Mouse (Mus musculus): ENCODE results near the gene Scrn2. TPM values are rescaled to one million over a fixed set of nuclear protein-coding genes. Genes with fewer than 3 reads are reported as not detected.

The Scrn2 gene
- total RNA-seq, 1 experiment from 2014 or later = 3.6 TPM

DNA sequence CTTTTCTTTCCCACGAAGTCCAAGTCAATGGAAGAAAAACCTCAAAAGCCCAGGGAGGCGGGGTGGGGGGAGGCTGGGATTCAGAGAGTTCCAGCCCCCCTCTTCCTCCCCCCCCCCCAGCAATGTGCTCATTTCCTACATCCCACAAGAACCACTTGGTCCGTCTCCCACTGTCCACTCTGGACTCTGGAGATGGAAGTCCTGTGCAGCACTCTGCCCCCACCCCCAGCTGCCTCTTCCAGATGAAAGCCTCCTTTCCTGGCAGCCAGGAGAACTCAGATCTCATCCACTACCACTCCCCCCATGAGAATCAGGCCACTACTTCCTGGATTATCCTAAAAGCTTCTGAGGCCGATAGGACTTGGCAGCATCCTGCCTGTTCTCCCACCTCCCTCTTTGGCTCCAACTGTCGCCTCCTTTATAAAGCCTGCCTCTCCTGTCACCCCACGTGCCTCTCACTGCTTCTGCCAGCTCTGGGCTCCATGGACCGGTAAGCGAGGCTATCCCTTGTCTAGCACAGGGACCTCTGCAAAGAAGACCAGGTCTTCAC is 16.5 kb upstream of the Scrn2 start, which contains the start of gene Sp6:
Gene Sp6, plus strand, starts transcription at position 274 of the 550 bp plus-strand sequence.
- ATAC-seq (ENCODE audit: extremely low read depth, insufficient number of reproducible peaks, low FRiP score, poor library complexity, severe bottlenecking) = no peak

DNA sequence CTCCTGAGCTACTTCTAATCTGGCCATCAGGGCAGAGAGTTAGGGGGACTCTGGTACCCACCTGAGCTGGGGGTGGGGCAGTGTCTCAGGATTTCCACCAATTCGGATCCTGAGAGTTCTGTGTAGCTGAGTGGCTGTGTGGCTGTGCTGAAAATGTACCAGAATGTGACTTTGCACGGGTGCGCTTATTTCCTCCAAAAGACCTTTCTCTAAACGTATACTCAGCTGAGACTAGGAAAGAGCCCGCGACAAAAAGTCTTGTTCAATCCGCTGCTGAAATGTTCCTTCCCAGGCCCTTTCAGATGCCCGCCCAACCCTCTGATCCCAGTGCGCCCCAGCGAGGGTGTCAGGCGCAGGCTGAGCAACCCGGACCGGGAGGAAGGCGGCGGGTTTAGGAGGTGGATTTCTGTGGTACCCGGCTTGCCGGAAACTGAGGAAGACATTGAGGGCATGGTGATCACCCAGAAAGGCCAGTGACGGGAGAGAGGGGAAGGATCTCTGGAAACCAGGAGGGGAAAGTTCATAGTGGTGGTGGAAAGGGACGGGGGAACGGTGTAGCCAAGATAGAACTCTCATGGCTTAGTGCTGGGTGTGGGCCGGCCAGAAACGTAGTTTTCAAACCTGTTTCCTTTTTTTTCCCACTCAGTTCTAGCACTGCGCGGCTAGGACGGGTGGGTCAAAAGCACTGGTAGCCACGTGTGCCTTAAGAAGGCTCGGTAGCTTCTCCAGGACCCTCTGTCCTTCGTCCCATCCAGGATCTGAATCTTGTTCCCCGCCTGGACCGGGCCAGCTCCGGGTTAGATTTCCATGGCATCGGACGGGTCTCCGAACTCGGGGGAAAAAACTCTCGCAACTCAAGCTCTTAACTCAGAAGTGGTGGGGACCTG is 11.8 kb upstream of the Scrn2 start:
- no peak for ATAC-seq (ENCODE audit: extremely low read depth, insufficient number of reproducible peaks, low FRiP score, poor library complexity, severe bottlenecking)

DNA sequence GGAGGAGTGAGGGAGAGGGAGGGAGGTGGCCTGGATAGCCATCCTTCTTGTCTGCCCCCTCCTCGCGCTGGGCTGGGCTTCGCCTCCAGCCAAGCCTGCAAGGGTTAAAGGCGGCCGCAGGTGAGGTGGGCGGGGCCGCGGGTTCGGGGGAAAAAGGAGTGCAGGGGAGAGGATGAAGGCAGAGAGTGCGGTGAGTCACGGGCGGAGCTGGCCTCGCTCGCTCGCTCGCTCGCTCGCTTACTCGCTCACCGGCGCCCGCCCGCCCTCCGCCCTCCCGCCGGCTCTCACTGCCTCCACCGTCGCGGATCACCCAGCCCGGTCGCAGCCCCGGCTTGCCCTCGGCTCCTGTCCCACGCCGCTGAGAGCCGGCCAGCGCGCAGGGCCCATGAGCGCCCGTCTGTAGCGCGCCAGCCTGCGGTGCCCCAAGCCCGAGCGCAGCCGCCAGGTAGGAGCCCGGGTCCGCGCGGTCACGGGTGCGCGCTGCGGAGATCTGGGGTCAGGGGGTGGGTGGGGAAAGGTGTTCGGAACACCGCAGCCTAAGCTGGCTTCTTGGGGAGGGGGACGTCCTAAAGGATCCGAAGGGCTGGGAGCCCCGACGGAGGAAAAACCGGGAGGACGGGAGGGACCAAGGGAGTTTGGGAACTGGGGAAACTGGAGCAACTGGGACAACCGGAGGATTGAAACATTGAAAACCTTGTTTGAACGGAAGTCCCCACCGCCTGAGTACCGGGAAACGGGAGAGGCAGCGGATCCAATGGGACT is 11.0 kb upstream of the Scrn2 start:
- no peak for ATAC-seq (ENCODE audit: extremely low read depth, insufficient number of reproducible peaks, low FRiP score, poor library complexity, severe bottlenecking)

DNA sequence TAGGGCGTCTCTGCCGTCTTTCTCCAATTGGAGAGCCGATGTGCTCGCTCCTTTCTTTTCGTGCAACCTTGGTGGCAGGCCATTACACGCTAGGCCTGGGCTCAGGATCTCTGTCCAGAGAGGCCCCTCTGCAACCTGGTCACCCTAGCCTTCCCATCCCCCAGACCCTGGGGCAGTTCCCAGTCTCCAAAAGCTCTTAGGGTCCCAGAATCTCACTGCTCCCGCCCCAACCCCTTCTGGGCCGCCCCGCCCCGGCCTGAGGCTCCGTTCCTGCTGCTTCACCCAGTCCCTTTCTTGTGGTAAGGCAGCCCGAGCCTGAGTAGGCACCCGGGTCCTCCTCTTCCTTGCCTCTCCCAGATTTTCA is 10.4 kb upstream of the Scrn2 start:
- ATAC-seq (ENCODE audit: extremely low read depth, insufficient number of reproducible peaks, low FRiP score, poor library complexity, severe bottlenecking) = no peak

DNA sequence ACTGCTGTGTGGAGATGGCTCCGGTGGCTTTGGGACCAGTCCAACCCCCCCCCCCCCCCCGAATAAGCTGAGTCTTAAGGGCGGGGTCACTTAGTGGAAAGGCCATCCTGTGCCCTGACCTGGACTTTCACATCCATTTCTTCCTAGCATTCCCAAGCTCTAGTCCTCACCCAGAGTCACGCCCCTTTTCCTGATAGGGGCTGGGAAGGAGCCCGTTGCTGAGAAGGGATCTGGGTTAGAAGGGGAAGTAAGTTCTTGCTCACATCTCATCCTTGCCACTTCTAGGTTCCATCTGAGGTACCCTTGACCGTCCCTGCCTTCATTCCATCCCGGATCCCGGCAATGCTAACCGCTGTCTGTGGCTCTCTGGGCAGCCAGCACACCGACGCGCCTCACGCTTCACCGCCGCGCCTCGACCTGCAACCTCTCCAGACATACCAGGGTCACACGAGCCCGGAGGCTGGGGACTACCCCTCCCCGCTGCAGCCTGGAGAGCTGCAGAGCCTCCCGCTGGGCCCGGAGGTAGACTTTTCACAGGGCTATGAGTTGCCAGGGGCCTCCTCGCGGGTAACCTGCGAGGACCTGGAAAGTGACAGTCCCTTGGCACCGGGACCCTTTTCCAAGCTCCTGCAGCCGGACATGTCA is 8.5 kb upstream of the Scrn2 start:
- ATAC-seq (ENCODE audit: extremely low read depth, insufficient number of reproducible peaks, low FRiP score, poor library complexity, severe bottlenecking) = no peak

DNA sequence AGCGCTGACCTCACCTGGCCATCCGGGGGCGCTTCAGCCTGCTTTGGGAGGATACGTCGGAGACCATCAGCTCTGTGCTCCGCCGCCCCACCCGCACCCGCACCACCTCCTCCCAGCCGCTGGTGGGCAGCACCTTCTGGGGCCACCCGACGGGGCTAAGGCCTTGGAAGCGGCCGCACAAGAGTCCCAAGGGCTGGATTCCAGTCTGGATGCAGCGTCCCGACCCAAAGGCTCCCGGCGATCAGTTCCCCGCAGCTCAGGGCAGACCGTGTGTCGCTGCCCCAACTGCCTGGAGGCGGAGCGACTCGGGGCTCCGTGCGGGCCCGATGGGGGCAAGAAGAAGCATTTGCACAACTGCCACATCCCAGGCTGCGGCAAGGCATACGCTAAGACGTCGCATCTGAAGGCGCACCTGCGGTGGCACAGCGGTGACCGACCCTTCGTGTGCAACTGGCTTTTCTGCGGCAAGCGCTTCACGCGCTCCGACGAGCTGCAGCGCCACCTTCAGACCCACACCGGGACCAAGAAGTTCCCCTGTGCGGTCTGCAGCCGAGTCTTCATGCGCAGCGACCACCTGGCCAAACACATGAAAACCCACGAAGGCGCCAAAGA is 7.8 kb upstream of the Scrn2 start:
- ATAC-seq (ENCODE audit: extremely low read depth, insufficient number of reproducible peaks, low FRiP score, poor library complexity, severe bottlenecking) = peak; percentile 65

DNA sequence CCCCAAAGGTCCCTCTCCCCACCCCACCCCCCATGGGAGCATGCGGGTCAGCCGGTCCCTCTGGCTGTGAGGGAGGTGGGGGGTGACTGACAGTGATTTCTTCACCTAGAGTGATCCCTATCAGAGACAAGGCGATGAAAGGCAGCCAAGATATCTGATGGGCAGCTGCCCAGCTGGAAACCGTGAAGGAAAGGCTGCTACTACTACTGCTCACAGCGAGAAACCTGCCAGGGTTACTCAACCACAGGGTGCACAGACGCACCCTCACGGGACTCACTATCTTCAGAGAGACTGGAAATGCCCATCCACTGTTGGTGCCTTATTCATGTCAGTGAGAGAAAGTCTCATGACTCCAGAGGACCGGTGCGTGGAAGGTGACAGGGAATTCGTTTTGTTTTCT is 4.8 kb upstream of the Scrn2 start:
- no peak for ATAC-seq (ENCODE audit: extremely low read depth, insufficient number of reproducible peaks, low FRiP score, poor library complexity, severe bottlenecking)

DNA sequence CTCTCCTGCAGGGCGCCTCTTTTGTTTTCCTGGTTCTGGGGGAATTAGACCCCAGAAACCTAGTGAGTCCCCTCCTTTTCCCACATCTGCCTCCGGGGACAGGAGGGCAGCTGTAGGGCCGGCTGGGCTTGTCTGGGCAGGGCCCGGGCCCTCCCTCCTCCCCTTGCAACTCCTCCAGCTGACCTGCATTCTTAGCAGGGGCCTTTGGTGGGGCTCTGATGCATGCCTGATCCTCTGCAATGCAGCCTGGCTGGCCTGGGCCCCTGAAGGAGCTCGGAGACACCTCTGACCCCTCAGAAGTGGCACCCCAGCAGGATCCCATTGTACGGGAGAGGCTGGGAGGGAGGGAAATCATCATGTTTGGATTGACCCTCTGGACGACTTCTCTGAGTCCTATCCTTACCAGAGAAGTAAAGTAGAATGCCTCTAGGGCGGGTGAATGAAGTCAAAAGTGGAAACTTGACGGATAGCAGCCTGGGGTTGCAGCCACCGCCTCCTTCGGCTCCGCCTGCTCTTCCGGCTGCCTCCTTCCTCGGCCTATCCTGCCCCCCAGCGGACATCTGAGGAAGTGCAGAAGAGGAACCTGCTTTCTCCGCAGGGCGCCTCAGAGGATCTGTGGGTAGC is 3.9 kb upstream of the Scrn2 start:
- peak; percentile 76 for ATAC-seq (ENCODE audit: extremely low read depth, insufficient number of reproducible peaks, low FRiP score, poor library complexity, severe bottlenecking)

DNA sequence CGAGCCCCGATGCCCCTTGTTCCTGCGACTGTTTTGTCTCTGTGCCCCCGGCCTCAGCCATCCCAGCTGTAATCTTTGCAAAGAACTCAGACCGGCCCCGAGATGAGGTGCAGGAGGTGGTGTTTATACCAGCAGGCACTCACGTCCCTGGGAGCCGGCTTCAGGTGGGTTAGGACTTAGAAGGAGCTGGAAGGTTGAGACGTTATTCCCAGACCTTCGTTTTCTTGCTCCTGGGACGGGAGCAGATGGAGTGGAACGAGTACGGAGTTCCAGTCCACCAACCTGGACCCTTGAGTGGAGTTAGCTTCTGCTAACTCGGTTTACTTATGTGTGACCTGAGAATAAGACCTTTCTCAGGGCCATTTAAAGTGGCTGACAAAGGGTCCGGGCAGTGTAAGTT is 688 bp downstream of the Scrn2 start:
- no peak for ATAC-seq (ENCODE audit: extremely low read depth, insufficient number of reproducible peaks, low FRiP score, poor library complexity, severe bottlenecking)

DNA sequence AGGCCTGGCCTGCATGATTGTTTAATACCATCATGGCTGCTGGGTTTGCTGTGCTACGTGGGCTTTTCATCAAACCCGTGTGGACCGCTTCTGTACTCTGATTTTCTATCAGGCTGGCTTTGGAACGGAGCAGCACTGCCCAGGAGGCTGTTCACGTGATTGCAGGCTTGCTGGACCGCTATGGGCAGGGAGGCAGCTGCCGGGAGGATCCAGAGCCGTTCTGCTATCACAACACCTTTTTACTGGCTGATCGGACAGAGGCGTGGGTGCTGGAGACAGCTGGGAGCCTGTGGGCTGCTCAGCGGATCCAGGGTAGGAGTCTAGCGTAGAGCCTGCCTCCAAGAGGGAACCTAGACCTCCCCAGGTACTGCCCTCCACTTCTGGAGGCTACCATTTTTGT is 2.2 kb downstream of the Scrn2 start:
- ATAC-seq (ENCODE audit: extremely low read depth, insufficient number of reproducible peaks, low FRiP score, poor library complexity, severe bottlenecking) = no peak

DNA sequence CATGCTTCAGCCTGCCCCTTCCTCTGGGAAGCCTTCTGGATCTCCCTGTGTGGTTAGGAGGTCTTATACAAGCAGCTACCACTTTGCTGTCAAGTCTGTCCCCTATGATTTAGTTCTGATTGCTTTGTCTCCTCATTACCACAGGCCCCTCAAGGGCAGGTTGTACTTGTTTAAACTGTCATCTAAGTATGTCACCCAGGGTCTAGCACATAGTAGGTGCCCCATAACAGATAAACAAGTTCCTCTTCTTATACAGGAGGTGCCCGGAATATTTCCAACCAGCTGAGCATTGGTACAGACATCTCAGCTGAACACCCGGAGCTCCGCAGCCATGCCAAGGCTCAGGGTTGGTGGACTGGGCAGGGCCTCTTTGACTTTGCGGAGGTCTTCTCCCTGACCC is 2.8 kb downstream of the Scrn2 start:
- ATAC-seq (ENCODE audit: extremely low read depth, insufficient number of reproducible peaks, low FRiP score, poor library complexity, severe bottlenecking) = no peak

DNA sequence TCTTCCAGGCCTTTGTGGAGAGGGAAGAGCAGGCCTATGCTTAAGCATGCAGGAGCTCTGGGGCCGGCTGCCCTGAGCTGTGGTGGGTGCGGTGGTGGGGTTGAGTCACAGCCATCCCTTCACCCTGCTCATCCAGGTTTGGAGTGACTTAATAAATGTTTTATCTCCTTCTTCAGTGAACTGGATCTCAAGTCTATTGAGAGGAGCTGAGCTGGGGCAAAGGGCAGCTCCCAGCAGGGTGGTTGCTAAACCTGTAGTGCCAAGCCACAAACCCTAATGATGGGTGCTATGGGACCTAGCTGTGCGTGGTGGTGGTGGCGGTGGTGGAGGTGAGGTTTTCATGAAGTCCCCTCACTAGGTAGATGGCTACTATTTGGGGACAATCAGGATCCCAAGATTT is 4.0 kb downstream of the Scrn2 start:
- ATAC-seq (ENCODE audit: extremely low read depth, insufficient number of reproducible peaks, low FRiP score, poor library complexity, severe bottlenecking) = no peak

DNA sequence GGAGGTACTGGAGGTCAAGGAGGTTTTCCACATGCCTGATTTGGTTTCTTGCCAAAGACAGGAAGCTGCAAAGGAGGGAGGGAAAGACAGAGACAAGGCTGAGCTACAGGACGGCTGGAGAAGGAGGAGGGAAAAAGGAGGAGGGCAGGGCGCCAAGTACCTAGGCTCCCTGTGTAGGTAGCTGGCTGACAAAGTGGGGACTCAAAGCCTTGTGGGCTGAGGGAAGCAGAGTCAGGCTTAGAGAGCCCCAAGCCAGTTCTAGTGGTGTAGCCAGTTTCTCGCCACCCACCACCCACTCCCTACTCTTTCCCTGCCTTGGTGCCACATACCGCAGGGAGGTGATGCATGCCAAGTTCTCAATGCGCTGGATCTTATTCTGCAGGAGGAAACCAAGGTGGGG is 6.4 kb downstream of the Scrn2 start:
- no peak for ATAC-seq (ENCODE audit: extremely low read depth, insufficient number of reproducible peaks, low FRiP score, poor library complexity, severe bottlenecking)

DNA sequence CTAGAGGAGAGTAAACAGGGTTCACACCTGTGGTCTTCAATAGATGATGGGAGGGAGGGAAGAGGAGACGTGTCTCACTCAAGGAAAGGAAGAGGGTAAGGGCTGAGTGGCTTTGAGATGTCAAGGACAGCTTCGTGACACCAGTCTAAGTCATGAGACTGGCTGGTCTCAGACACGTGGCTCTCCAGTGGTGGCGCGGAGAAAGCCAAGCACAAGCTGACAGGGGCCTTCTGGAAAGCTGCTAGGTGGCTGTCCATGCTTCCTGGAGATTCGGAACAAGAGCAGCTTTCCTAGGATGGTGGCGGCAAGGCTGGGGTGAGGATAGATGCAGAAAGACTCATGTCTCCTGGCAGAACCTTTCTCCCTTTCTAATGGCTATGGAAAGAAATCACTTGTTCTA is 9.1 kb downstream of the Scrn2 start:
- no peak for ATAC-seq (ENCODE audit: extremely low read depth, insufficient number of reproducible peaks, low FRiP score, poor library complexity, severe bottlenecking)

DNA sequence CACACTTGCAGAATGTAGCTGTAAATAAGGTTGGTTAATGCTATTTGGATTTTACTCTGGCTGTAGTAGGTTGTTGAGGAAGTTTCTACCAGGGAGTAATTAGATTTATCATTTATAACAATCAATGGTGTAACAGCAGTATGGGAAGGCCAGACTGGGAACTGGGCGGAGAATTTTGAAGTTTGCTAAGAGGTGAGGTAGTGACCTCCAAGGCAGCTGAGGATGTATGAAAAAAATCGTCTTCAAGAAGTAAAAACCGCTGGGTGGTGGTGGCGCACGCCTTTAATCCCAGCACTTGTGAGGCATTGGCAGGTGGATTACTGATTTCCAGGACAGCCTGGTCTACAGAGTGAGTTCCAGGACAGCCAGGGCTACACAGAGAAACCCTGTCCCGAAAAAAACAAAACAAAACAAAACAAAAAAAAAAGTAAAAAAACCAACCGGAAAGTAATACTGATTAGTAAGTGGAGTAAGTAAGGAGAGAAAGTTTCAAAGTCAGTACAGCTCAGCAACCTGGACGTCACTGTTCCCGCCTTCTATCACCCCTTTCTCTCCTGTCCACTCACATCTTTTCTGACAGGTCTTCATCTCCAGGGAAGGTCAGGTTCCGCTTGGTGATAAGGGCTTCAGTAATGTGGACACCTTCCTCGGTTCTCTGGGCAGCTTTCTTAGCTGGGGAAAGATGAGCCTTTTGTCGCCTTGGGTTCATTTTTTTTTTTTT is 10.7 kb downstream of the Scrn2 start:
- no peak for ATAC-seq (ENCODE audit: extremely low read depth, insufficient number of reproducible peaks, low FRiP score, poor library complexity, severe bottlenecking)

DNA sequence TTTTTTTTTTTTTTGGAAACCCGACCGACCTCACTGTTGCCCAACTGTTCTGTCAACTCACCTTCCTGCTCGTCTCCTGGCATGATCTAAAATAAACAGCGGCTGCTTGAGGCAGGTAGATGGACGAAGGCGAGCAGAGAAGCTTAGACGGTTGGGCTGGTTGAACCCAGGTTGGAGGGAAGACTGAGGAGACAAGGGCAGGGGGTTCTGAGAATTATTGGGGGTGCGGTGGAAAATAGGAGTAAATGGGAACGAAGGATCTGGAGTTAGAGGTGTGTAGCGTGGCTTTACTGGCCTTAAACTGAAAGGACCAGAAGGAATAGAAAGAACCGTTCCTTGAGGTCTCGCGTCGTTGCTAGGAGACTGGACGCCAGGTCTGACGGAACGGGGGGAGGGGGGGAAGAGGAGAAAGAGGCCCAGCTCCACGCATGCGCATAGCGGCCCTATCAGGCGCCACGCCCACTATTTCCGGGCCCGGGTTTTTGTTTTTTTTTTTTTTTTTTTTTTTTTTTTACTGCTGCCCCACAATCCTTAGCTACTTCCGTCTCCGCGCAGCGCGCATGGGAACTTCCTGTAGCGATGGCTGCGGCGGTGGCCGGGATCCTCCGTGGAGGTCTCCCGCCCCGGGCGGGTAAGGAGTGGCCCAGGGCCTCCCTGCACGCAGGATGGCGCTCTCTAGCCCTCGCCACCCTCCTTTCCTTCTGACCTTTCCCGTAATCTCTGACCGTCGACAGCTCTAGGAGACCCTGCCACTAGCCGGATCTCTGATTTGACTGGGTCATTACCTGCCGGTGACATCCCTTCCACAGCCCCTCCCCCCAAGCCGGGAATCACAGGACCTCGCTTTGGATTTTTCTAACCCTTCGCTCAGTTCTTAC is 11.5 kb downstream of the Scrn2 start, which contains the start of the genes Lrrc46 and Mrpl10:
Gene Lrrc46, minus strand, starts transcription at position 386 of the 878 bp plus-strand sequence.
Gene Mrpl10, plus strand, starts transcription at position 539 of the 878 bp plus-strand sequence.
- ATAC-seq (ENCODE audit: extremely low read depth, insufficient number of reproducible peaks, low FRiP score, poor library complexity, severe bottlenecking) = peak; percentile 86

DNA sequence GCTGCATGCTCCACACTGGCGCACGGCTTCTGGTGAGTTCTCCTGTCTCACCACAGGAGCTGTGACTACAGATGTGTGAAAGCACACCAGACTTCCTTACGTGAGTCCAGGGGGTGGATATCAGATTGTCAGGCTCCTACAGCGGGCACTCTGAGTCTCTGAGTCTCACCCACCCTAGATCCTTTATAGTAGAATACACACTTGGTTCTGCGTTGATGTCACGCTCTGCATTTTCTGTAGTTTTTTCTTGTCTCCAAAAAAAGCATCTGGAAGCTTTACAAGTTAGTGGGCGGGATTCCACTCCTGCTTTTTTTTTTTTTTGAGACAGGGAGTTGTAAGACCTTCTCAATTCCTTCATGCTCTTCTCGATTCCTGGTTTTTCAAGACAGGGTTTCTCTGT is 15.2 kb downstream of the Scrn2 start:
- ATAC-seq (ENCODE audit: extremely low read depth, insufficient number of reproducible peaks, low FRiP score, poor library complexity, severe bottlenecking) = no peak

Data from neutrophil, adult 5-6 weeks (primary cell).